Mouse (Mus musculus): ENCODE measurements around the gene Avl9. TPM values are rescaled to one million over a fixed set of nuclear protein-coding genes. Genes with fewer than 3 reads are reported as not detected.
A peak's percentile ranks its signal among the peaks of the same experiment; 100 is the strongest.

Gene Avl9
- polyA plus RNA-seq, 1 experiment from 2014 or later, result 11.6 TPM

DNA sequence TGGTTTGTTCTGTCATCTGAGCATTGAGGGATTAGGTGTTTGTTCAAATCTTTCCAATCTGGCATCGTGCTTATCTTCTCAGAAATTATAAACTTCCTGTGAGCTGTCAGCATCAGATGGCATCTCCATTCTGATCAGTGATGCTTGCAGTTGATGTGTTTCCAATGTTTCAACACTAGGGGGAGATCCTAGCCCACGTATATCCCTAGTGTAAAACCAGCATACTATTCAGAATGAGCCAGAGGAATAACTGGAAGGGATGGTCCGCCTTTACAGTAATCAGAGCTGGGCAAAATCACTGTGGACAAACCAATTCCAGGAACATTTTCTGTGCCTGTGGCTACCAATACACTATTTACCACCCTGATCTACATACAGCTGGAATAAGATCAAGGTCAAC, 94.0 kb downstream of the Avl9 start:
- H3K27ac ChIP-seq (ENCODE audit: low read length), result no peak overlapping the region

More for the DNA sequence above, 94.0 kb downstream of the Avl9 start:
- Histone ChIP-seq H3K4me3 (ENCODE audit: low read length) (no peak overlapping the region), H3K27me3 (ENCODE audit: insufficient read depth, low read length) (no peaks in the 10 kb centered on the region), H3K36me3 (ENCODE audit: insufficient read depth, low read length) (no peaks in the 10 kb centered on the region), H3K4me1 (ENCODE audit: insufficient read depth, low read length) (no peaks in the 10 kb centered on the region), H3K4me2 (replicated peaks; ENCODE audit: low read depth, low read length) (no peak overlapping the region), H3K9me3 (ENCODE audit: low read length) (no peaks in the 10 kb centered on the region), H3K9ac (replicated peaks; ENCODE audit: low read length) (no peak overlapping the region)
- peak; percentile 89 for ATAC-seq (ENCODE audit: low FRiP score, low TSS enrichment)
- WGBS, result 7% methylated on average over 3 of the region's 3 CpGs

Other genes with a start within 250 kb of the Avl9 start
- 0.97 and 1.6 TPM in 2 replicates for gene Pde1c, start 145.8 kb upstream of the Avl9 start, polyA plus RNA-seq (2015; fragmentation: Nextera tagmentation; extraction: Ambion mirVana)
- gene Lsm5, start 10.2 kb upstream of the Avl9 start, polyA plus RNA-seq (2015; fragmentation: Nextera tagmentation; extraction: Ambion mirVana), result 97.0 and 98.5 TPM in 2 replicates
- 24.8 and 31.4 TPM in 2 replicates for gene Kbtbd2, start 82.9 kb downstream of the Avl9 start, polyA plus RNA-seq (2015; fragmentation: Nextera tagmentation; extraction: Ambion mirVana)
- gene Fkbp9, start 117.2 kb downstream of the Avl9 start, polyA plus RNA-seq (2015; fragmentation: Nextera tagmentation; extraction: Ambion mirVana), result 132 and 145 TPM in 2 replicates
- 65.2 and 67.9 TPM in 2 replicates for gene Nt5c3, start 209.0 kb downstream of the Avl9 start, polyA plus RNA-seq (2015; fragmentation: Nextera tagmentation; extraction: Ambion mirVana)
- gene Vmn1r4, start 209.1 kb downstream of the Avl9 start, polyA plus RNA-seq (2015; fragmentation: Nextera tagmentation; extraction: Ambion mirVana), result 0.36 and 0.39 TPM in 2 replicates

All from kidney, embryonic 16.5 days (tissue).